Mouse (Mus musculus): ENCODE measurements around the gene Gm49510.
A peak's percentile ranks its signal among the peaks of the same experiment; 100 is the strongest.

Gm49510 gene

GRCm38 (mm10) chr15:78947657-78948056, 48.2 kb downstream of the Gm49510 start, which contains the start of gene Triobp:
Gene Triobp (plus strand): TSS chr15:78947724.
- DNase-seq (ENCODE audit: low read depth), result no peak

GRCm38 (mm10) chr15:78948152-78948725, 48.8 kb downstream of the Gm49510 start:
- DNase-seq (ENCODE audit: low read depth), result no peak

GRCm38 (mm10) chr15:78948883-78949282, 49.4 kb downstream of the Gm49510 start:
- DNase-seq (ENCODE audit: low read depth), result no peak

- DNase-seq (ENCODE audit: low read depth), result no peak
Measured at GRCm38 (mm10) chr15:78955663-78956062, 56.2 kb downstream of the Gm49510 start.

GRCm38 (mm10) chr15:78956351-78956750, 56.9 kb downstream of the Gm49510 start:
- no peak for DNase-seq (ENCODE audit: low read depth)

- DNase-seq (ENCODE audit: low read depth), result no peak
Measured at GRCm38 (mm10) chr15:78957021-78957420, 57.6 kb downstream of the Gm49510 start.

GRCm38 (mm10) chr15:78959537-78959936, 60.1 kb downstream of the Gm49510 start:
- no peak for DNase-seq (ENCODE audit: low read depth)

GRCm38 (mm10) chr15:78960088-78960487, 60.6 kb downstream of the Gm49510 start:
- DNase-seq (ENCODE audit: low read depth), result no peak

GRCm38 (mm10) chr15:78962885-78963284, 63.4 kb downstream of the Gm49510 start:
- peak; percentile 56 for DNase-seq (ENCODE audit: low read depth)

All from c-Kit-positive CD71-negative TER-119-negative erythroid progenitor cells, embryonic 14.5 days (primary cell).